Mouse (Mus musculus): ENCODE data around the gene Cby1. TPM values are rescaled to one million over a fixed set of nuclear protein-coding genes. Genes with fewer than 3 reads are reported as not detected.
"Not testable (repeated sequence)": the region's sequence is repeated elsewhere in the genome, so short reads cannot be mapped to it uniquely, and the experiment has no call there.

Gene Cby1
- total RNA-seq, 2 experiments from 2014 or later: 42.6 to 49.4 TPM

DNA sequence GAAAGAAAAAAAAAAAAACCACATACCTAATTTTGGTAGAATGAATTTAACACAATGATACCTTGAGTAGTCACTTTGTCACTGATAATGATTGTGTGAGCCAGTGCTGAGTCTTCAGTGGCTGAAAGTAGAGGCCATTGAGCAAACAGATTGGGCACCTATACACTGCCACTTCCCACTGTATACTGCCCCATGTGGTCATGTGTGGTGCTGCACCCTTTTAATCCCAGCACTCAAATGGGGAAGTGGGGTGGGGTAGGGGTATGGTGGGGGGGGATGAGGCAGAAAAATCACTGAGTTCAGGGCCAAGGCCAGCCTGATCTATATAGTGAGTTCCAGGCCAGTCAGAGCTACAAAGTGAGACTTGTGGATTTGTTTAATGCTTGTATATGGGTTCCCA lies 8.4 kb upstream of the Cby1 start:
- intact Hi-C loops (cut with DNase I): loop anchor here (10.0 kb wide), 1 partner anchor 426 kb away; the partner anchor contains the start of genes Gm49486 and Pick1
- no peak overlapping the region for H3K27ac ChIP-seq
- TF ChIP-seq CTCF (IDR thresholded peaks at IDR 0.05): peak; percentile 69
- H3K4me3 ChIP-seq: no peak overlapping the region
- no peak for DNase-seq (ENCODE audit: extremely low spot score in 1 of 2, low spot score in 2 of 2)

DNA sequence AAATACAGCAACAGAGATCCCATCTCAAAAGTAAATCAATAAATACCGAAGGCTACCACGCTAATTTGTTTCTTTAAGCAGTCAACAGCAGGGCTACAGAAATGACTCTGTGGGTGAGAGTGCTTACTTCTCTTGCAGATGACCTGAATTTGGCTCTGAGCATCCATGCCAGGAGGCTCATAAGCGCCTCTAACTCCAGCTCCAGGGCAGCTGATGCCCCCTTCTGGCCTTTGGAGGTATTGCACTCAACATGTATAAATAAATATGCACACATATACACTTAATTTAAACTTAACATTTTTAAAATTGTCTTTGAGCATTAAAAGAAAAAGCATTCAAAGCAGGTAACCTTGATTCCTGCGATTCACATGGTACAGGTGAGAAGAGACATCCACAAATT lies 7.5 kb upstream of the Cby1 start:
- intact Hi-C loops (cut with DNase I): loop anchor here (10.0 kb wide), 1 partner anchor 427 kb away; the partner anchor contains the start of genes Gm49486 and Pick1
- TF ChIP-seq CTCF (IDR thresholded peaks at IDR 0.05): peak; percentile 55
- DNase-seq (ENCODE audit: extremely low spot score in 1 of 2, low spot score in 2 of 2): no peak
- Histone ChIP-seq H3K27ac (no peak overlapping the region), H3K4me3 (no peak overlapping the region)

DNA sequence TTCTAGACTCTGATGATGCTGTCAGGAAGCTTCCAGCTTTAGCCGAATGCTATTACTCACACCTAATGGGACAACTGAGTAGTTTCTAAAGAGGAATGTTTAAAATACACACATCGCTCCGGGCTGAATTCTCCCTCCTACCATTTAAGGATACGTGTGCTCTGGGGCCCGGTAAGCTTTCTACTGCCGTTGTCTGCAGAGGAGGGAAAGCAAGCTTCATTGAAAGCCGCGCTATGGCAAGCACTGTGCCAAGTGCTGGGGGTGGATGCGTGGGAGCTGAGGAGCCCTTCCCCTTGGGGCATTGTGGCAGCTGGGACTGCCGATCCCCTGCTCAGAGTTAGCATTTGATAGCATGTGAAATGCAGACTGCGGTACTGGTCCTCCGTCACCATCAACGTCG lies 2.5 kb upstream of the Cby1 start:
- TF ChIP-seq CTCF (IDR thresholded peaks at IDR 0.05): no peak
- no peak overlapping the region for H3K4me3 ChIP-seq
- intact Hi-C loops (cut with DNase I): loop anchor here (10.0 kb wide), 1 partner anchor 432 kb away; the partner anchor contains the start of genes Gm49486 and Pick1
- peak; percentile 57 to 64 for DNase-seq (ENCODE audit: extremely low spot score in 1 of 2, low spot score in 2 of 2)
- peak overlapping the region; percentile 47 for H3K27ac ChIP-seq

DNA sequence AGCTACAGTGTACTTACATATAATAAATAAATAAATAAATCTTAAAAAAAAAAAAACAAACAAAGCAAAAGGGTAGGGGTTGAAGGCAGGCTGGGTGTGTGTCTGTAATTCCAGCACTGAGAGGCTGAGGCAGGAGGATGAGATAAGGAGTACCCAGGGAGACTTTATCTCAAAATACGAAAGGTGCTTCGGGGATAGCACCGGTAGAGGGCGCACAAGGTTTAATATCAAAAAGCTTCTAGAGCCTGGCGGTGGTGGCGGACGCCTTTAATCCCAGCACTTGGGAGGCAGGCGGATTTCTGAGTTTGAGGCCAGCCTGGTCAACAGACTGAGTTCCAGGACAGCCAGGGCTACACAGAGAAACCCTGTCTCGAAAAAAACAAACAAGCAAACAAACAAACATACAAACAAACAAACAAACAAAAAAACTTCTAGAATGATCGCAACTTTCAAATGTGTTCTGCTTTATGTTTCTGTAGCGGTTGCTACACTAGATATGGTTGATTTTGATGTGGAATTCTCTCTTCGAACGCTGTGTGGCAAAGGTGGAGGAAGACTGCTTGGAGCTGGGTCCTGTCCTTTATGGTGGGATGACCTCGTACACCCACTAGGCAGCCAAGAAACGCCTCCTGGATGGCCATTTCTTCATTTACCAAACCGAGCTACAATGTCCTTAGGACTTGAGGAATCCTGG lies 1.0 kb upstream of the Cby1 start:
- intact Hi-C loops (cut with DNase I): loop anchor here (2.0 to 10.0 kb wide), 2 partner anchors 29 to 433 kb away; partner anchors contain the start of genes Gm49486, Josd1 and Pick1
- peak; percentile 71 for TF ChIP-seq CTCF (IDR thresholded peaks at IDR 0.05)
- DNase-seq (ENCODE audit: extremely low spot score in 1 of 2, low spot score in 2 of 2): peak; percentile 81 to 85
- H3K4me3 ChIP-seq: peak overlapping the region; percentile 90
- H3K27ac ChIP-seq: peak overlapping the region; percentile 99

DNA sequence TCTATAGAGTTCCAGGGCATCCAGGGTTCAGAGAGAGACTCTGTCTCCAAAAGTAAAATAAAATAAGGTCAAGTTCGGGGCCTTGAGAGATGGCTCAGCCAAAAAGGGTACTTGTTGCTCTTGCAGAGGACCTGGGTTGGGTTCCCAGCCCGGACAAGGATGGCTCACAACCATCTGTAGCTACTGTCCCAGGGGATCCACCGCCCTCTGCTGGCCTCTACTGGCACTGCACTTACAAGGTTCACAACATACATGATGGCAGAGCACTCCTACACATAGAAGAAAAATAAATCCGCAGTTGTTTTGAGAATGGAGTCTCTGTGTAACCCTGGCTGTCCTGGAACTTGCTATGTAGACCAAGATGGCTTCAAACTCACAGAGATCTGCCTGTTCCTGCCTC lies 2.9 kb downstream of the Cby1 start:
- no peak for DNase-seq (ENCODE audit: extremely low spot score in 1 of 2, low spot score in 2 of 2)
- TF ChIP-seq CTCF (IDR thresholded peaks at IDR 0.05): peak; percentile 54
- Histone ChIP-seq H3K27ac (no peak overlapping the region), H3K4me3 (no peak overlapping the region)
- intact Hi-C loops (cut with DNase I): no loop called here

DNA sequence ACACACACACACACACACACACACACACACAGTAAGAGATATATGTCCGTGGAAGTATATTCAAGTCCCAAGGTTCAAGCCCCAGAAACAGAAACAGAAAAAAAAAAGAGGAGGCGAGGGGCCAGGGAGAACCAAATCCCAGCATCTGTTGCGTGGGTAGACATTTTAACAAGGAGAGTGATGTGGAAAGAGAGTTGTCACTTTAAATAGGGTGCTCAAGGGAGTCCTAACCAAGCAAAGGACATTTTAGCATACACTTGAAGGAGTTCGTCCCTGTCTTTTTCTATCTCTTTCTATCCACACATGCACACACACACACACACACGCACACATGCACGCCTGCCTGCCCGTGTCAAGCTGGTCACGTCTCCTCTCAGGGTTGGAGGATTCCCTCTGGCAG lies 5.7 kb downstream of the Cby1 start:
- Histone ChIP-seq H3K27ac (peak overlapping the region; percentile 55; the same call in 1 of the 2 replicates), H3K4me3 (no peak overlapping the region)
- intact Hi-C loops (cut with DNase I): no loop called here
- TF ChIP-seq CTCF (IDR thresholded peaks at IDR 0.05): no peak
- DNase-seq (ENCODE audit: extremely low spot score in 1 of 2, low spot score in 2 of 2): no peak

DNA sequence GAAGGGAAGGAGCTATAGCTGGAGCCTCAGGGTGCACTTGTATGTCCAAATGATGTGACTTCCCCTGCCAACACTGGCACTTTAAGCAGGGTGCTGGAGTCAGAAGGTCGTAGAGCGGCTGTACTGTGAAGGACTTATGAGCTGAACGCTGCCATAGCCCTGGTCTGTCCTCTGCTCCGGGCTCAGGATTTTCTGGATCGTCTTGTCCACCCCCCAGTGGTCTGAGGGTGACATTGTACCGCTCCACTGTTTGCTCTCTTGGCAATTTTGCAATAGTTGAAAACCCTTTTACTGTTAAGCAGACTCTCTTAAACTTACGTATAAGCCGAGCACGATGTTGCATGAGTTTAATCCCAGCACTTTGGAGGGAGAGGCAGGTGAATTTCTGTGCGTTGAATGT lies 10.2 kb downstream of the Cby1 start:
- peak; percentile 8 for TF ChIP-seq CTCF (IDR thresholded peaks at IDR 0.05)
- DNase-seq (ENCODE audit: extremely low spot score in 1 of 2, low spot score in 2 of 2): no peak
- H3K4me3 ChIP-seq: no peak overlapping the region
- intact Hi-C loops (cut with DNase I): no loop called here
- H3K27ac ChIP-seq: no peak overlapping the region

DNA sequence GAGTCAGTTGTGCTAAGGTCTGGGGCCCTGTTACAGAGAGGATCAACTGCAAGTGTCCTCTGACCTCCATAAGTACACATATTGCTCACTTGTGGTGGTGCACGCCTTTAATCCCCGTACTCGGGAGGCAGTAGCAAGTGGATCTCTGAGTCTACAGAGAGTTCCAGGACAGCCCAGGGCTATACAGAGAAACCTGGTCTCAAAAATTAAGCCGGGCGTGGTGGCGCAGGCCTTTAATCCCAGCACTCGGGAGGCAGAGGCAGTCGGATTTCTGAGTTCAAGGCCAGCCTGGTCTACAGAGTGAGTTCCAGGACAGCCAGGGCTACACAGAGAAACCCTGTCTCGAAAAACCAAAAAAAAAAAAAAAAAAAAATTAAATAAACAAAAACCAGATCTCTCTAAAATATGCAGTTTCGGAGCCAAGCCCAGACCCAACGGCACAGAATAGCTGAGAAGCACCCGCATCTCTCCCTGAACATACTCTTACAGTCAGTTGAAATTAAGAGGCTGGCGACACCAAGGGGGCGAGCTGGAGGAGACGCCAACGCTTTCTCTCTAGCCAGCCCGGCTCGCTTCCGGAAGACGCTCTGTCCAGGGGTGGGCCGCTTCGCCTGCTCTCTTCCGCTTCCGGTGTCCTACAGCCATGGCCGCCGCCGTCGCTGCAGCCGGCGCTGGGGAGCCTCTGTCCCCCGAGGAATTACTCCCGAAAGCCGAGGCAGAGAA lies 11.4 kb downstream of the Cby1 start, which contains the start of gene Tomm22:
Gene Tomm22, plus strand, starts transcription at position 613 of the 723 bp plus-strand sequence.
- peak within 1 kb of the TSS; percentile 80 for H3K27ac ChIP-seq
- TF ChIP-seq CTCF (IDR thresholded peaks at IDR 0.05): peak; percentile 53
- intact Hi-C loops (cut with DNase I): no loop called here
- peak within 1 kb of the TSS; percentile 88 for H3K4me3 ChIP-seq
- peak; percentile 88 for DNase-seq (ENCODE audit: extremely low spot score in 1 of 2, low spot score in 2 of 2)

DNA sequence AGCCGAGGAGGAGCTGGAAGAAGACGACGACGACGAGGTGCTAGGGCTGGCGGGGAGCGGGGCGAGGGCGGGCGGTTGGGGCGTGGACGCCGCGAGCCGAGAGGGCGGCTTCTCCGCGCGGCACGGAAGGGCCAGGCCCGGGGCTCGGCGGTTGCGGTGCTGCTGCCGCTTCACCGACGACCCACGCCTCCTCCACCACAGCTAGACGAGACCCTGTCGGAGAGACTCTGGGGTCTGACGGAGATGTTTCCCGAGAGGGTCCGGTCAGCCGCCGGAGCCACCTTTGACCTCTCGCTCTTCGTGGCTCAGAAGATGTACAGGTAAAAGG lies 11.9 kb downstream of the Cby1 start:
- Histone ChIP-seq H3K4me3 (peak overlapping the region; percentile 88), H3K27ac (peak overlapping the region; percentile 80)
- intact Hi-C loops (cut with DNase I): no loop called here
- DNase-seq (ENCODE audit: extremely low spot score in 1 of 2, low spot score in 2 of 2): no peak
- no peak for TF ChIP-seq CTCF (IDR thresholded peaks at IDR 0.05)

DNA sequence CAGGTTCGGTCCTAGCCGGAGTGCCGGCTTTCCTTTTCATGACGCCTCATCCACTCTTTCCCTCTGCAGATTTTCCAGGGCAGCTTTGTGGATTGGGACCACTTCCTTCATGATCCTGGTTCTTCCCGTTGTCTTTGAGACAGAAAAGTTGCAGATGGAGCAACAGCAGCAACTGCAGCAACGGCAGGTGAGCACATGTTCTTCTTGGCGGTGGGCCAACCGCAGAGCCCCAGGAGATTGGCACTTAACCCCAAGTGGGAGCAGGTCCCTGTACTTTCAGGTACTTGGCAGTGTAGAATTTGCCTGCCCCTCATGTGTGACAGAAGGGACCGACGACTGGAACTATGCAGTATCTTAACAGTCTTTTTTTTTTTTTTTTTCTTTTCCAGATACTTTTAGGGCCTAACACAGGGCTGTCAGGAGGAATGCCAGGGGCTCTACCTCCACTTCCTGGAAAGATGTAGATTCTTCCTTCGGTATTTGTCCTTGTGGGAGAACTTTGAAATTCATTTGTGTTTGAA lies 12.9 kb downstream of the Cby1 start:
- intact Hi-C loops (cut with DNase I); H3K27ac ChIP-seq; DNase-seq (ENCODE audit: extremely low spot score in 1 of 2, low spot score in 2 of 2): not testable (repeated sequence)
- peak overlapping the region; percentile 88 for H3K4me3 ChIP-seq

DNA sequence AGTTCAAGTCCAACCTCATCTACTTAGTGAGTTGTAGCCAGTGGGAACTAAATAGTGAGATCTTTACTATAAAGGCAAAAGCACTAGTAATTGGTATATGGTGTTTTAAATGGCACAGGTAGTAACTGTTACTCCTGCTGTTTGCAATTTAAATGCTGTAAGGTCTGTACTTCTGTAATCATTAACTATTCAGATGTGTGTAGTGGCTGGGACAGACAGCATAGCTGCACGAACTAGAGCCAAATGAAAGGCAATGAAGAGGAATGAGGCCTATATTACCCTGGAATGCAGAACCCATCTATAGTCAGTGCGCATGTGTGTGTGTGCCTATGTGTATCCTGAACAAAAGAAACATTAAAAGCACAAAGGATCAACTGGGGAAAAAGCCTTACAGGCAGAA lies 18.9 kb downstream of the Cby1 start:
- intact Hi-C loops (cut with DNase I): no loop called here
- Histone ChIP-seq H3K4me3 (no peak overlapping the region), H3K27ac (no peak overlapping the region)
- no peak for TF ChIP-seq CTCF (IDR thresholded peaks at IDR 0.05)
- no peak for DNase-seq (ENCODE audit: extremely low spot score in 1 of 2, low spot score in 2 of 2)

DNA sequence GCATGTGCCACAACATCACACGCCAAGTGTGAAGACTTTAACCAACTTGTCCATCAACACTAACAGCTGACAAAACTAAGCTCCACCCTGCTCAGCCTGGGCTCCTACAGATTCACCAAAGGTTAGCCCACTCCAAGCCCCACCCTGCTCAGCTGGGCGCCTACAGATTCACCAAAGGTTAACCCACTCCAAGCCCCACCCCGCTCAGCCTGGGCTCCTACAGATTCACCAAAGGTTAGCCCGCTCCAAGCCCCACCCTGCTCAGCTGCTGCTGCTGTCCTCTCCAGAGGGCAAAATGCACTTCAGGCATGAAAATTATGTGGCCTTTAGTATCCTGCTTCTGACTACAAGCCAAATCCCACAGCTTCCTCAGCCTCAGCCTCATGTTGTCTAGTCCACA lies 23.0 kb downstream of the Cby1 start:
- H3K27ac ChIP-seq: no peak overlapping the region
- no peak for TF ChIP-seq CTCF (IDR thresholded peaks at IDR 0.05)
- no peak overlapping the region for H3K4me3 ChIP-seq
- intact Hi-C loops (cut with DNase I): no loop called here
- DNase-seq (ENCODE audit: extremely low spot score in 1 of 2, low spot score in 2 of 2): no peak
